ENCODE assay signal across 28 mouse cellular contexts in genomic region chr9:111174071-111174470, GRCm38 (mm10). TPM values are rescaled to one million over a fixed set of nuclear protein-coding genes. Genes with fewer than 3 reads are reported as not detected.
DNase-seq lines count a peak whose midpoint lies in the region; ATAC-seq and TF ChIP-seq lines count a peak whose summit lies in the region.
"Had no signal": no experiment of that assay in that cellular context is flagged by ENCODE, and none has a peak within 500 bp of the region (broad histone marks: within the 10 kb centered on the region; RNA-seq: fewer than 3 reads in every experiment).

No protein-coding gene starts in this region.

- no peaks in the 10 kb centered on the region; the same call in 1 of the 2 replicates for H3K4me1 ChIP-seq in liver, postnatal 0 days (ENCODE audit: insufficient read depth)
- no peaks in the 10 kb centered on the region for H3K4me1 ChIP-seq in midbrain, embryonic 11.5 days (ENCODE audit: control insufficient read depth, insufficient read depth, low read length)
- no peaks in the 10 kb centered on the region for H3K4me1 ChIP-seq in midbrain, embryonic 10.5 days
- H3K4me1 ChIP-seq: embryonic facial prominence, embryonic 15.5 days; forebrain, embryonic 10.5 days; forebrain, embryonic 12.5 days had no signal

- no peak overlapping the region for H3K9ac ChIP-seq in liver, postnatal 0 days (replicated peaks)
- no peak overlapping the region for H3K9ac ChIP-seq in midbrain, embryonic 11.5 days (ENCODE audit: low read length)
- H3K9ac ChIP-seq: embryonic facial prominence, embryonic 13.5 days; embryonic facial prominence, embryonic 15.5 days; forebrain, embryonic 12.5 days had no signal

- no peaks in the 10 kb centered on the region for H3K9me3 ChIP-seq in liver, postnatal 0 days (ENCODE audit: low read length)
- no peaks in the 10 kb centered on the region for H3K9me3 ChIP-seq in midbrain, embryonic 11.5 days (ENCODE audit: control insufficient read depth, low read length)
- no peaks in the 10 kb centered on the region for H3K9me3 ChIP-seq in midbrain, embryonic 10.5 days (replicated peaks)
- H3K9me3 ChIP-seq: embryonic facial prominence, embryonic 13.5 days; embryonic facial prominence, embryonic 15.5 days; forebrain, embryonic 10.5 days; forebrain, embryonic 12.5 days had no signal

- no peak for DNase-seq in liver, postnatal 0 days
- no peak for DNase-seq in liver
- peak; percentile 81 for DNase-seq in midbrain, embryonic 11.5 days (ENCODE audit: low spot score, missing footprints)
- DNase-seq in midbrain, embryonic 10.5 days (ENCODE audit: low spot score) = no peak
- peak; percentile 70 for DNase-seq in 416B (ENCODE audit: low read depth)
- peak; percentile 21 for DNase-seq in yolk sac, embryonic 10.5 days (ENCODE audit: low spot score)
- DNase-seq: adrenal gland, adult 2 months; adrenal gland, postnatal 10 days; adrenal gland, postnatal 25 days; B cell, adult 2 months; cerebellum, adult 11 months; cerebellum, adult 18-20 months; cerebellum, adult 8-10 months; cerebellum, adult 9-11 months; cerebellum, postnatal 14 days; cerebellum, postnatal 36 days; embryo, embryonic 11 days had no signal

- no peak overlapping the region for H3K4me3 ChIP-seq in liver, postnatal 0 days (ENCODE audit: low read depth, low read length)
- no peak overlapping the region for H3K4me3 ChIP-seq in midbrain, embryonic 11.5 days (ENCODE audit: low read depth, low read length)
- no peak overlapping the region for H3K4me3 ChIP-seq in midbrain, embryonic 10.5 days
- H3K4me3 ChIP-seq: embryonic facial prominence, embryonic 13.5 days; embryonic facial prominence, embryonic 15.5 days; erythroblast, embryonic 14.5 days; forebrain, embryonic 10.5 days; forebrain, embryonic 12.5 days had no signal

- TF ChIP-seq CTCF in liver, postnatal 0 days (IDR thresholded peaks at IDR 0.05; ENCODE audit: low read depth) = no peak

- peak; percentile 77 for ATAC-seq in liver, postnatal 0 days
- ATAC-seq in midbrain, embryonic 11.5 days (ENCODE audit: low FRiP score) = no peak
- no peak for ATAC-seq in activated CD4-positive, CD25-positive, alpha-beta regulatory T cell, adult 4 months
- ATAC-seq: CD4-positive, CD25-positive, alpha-beta regulatory T cell, adult 4 months; forebrain, embryonic 14.5 days; forebrain, embryonic 16.5 days; Patski had no signal

- H3K4me2 ChIP-seq in liver, postnatal 0 days (ENCODE audit: low read depth, low read length) = no peak overlapping the region
- H3K4me2 ChIP-seq in midbrain, embryonic 11.5 days = no peak overlapping the region
- H3K4me2 ChIP-seq: embryonic facial prominence, embryonic 13.5 days; embryonic facial prominence, embryonic 15.5 days; forebrain, embryonic 12.5 days had no signal

- H3K36me3 ChIP-seq in liver, postnatal 0 days (replicated peaks; ENCODE audit: insufficient read depth, low read length) = no peaks in the 10 kb centered on the region
- no peaks in the 10 kb centered on the region for H3K36me3 ChIP-seq in midbrain, embryonic 11.5 days (ENCODE audit: control insufficient read depth, insufficient read depth, low read length)
- no peaks in the 10 kb centered on the region for H3K36me3 ChIP-seq in midbrain, embryonic 10.5 days
- H3K36me3 ChIP-seq: embryonic facial prominence, embryonic 13.5 days; embryonic facial prominence, embryonic 15.5 days; forebrain, embryonic 12.5 days had no signal

- TF ChIP-seq EP300 in liver, postnatal 0 days (IDR thresholded peaks at IDR 0.05; ENCODE audit: low read depth) = no peak

- H3K27ac ChIP-seq in liver, postnatal 0 days (ENCODE audit: low read depth) = 0 out of 2 replicates have a peak overlapping the region, but pooled peaks have one; percentile 3
- H3K27ac ChIP-seq in midbrain, embryonic 11.5 days (ENCODE audit: low read depth, low read length) = no peak overlapping the region
- no peak overlapping the region for H3K27ac ChIP-seq in midbrain, embryonic 10.5 days (replicated peaks)
- H3K27ac ChIP-seq: embryonic facial prominence, embryonic 13.5 days; embryonic facial prominence, embryonic 15.5 days; forebrain, embryonic 10.5 days; forebrain, embryonic 12.5 days had no signal

- no peaks in the 10 kb centered on the region for H3K27me3 ChIP-seq in liver, postnatal 0 days (ENCODE audit: insufficient read depth, low read length)
- no peaks in the 10 kb centered on the region for H3K27me3 ChIP-seq in midbrain, embryonic 11.5 days (ENCODE audit: control insufficient read depth, insufficient read depth, low read length)
- no peaks in the 10 kb centered on the region for H3K27me3 ChIP-seq in midbrain, embryonic 10.5 days (ENCODE audit: low read depth, poor library complexity, severe bottlenecking)
- H3K27me3 ChIP-seq: CH12.LX; embryonic facial prominence, embryonic 13.5 days; embryonic facial prominence, embryonic 15.5 days; forebrain, embryonic 12.5 days; Patski had no signal

- WGBS in liver, postnatal 0 days (ENCODE audit: insufficient replicate concordance) = 49% methylated on average over 5 of the region's 5 CpGs
- 81% methylated on average over 5 of the region's 5 CpGs for WGBS in midbrain, embryonic 11.5 days
- 80% methylated on average over 5 of the region's 5 CpGs for WGBS in midbrain, embryonic 10.5 days

RNA-seq across cellular contexts. Expression of gene Lrrfip2, which starts 56.7 kb away (rescaled TPM):
- polyA plus RNA-seq in liver, postnatal 0 days (2015; fragmentation: Nextera tagmentation; extraction: Ambion mirVana) = 18.4 and 18.5 TPM in 2 replicates
- polyA plus RNA-seq in midbrain, embryonic 11.5 days (2014; fragmentation: Nextera tagmentation; extraction: Ambion mirVana) = 46.3 and 49.9 TPM in 2 replicates
- 39.5 and 39.8 TPM in 2 replicates for polyA plus RNA-seq in midbrain, embryonic 10.5 days (2016; fragmentation: Nextera tagmentation; extraction: Ambion mirVana)
- polyA plus RNA-seq in activated CD4-positive, CD25-positive, alpha-beta regulatory T cell, adult 4 months (2017; shearing (Covaris generic)) = 10 to 100 TPM in 1 of 2 experiments, 1 to 10 TPM in 1; 8.3 to 12.2 TPM

Comparison
In these comparisons a context has a peak if more than half of its experiments do, and no peak if none do; other contexts are left out.
1. DNase-seq: peak in midbrain, embryonic 11.5 days (single experiment), 416B (single experiment) and yolk sac, embryonic 10.5 days (single experiment); none in liver, postnatal 0 days (single experiment), liver (single experiment) and midbrain, embryonic 10.5 days (single experiment).